Mouse (Mus musculus) megakaryocyte-erythroid progenitor cell, adult 5 weeks (primary cell): ENCODE measurements around the gene Wdr49. TPM values are rescaled to one million over a fixed set of nuclear protein-coding genes. Genes with fewer than 3 reads are reported as not detected.

Experiments
- polyA plus RNA-seq: library from polyadenylated mRNA; stranded (reverse); fragments of >175 nt; gene quantifications from 2 replicates; pipeline ENCODE4 v1.2.3, GENCODE M21; 2012

The Wdr49 gene
- polyA plus RNA-seq, result not detected in 2 replicates

DNA sequence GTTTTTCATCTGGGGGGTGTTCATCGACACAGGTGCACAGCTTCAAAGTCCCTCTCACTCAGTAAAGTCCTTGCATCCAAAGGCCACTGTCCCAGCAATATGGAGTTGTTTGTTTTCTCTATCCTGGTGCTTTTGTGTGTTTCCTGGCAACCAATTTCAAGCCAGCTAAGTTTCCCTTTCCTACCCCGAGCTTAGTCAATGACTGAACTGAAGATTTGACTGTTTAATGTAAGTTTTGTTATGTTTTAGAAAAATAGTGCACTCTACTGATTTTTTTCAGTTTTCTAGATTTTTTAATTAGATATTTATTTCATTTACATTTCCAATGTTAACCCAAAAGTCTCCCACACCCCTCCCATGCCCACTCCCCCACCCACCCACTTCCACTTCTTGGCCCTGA, at the start of gene Wdr49:
Gene Wdr49, minus strand, starts transcription at position 101 of the 400 bp plus-strand sequence.

DNA sequence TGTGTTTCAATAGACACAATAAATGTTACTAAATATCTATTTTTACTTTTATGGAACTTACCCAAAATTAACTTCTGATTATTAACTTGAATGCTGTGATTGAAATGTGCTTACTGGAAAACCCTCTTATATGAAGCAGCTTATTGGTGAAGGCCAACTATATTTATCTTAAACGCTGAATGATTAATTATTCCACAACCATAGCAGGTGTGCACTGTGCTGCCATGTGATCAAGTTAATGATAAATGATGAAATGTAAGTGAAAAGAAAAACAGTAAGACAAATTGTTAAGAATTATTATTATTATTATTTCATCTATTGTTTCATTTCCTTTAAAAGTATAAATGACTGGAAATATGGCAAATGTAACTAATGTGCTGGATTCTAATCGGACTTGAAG, 212.0 kb downstream of the Wdr49 start, which contains the start of gene Serpini2:
Gene Serpini2, minus strand, starts transcription at position 101 of the 400 bp plus-strand sequence.

Other genes starting within 250 kb of the Wdr49 start
- gene Serpini2, start 212.1 kb downstream of the Wdr49 start, polyA plus RNA-seq, result not detected in 2 replicates
- gene Pdcd10, start 74.7 kb upstream of the Wdr49 start, polyA plus RNA-seq, result 2.4 and 4.1 TPM in 2 replicates
- gene Serpini1, start 75.4 kb upstream of the Wdr49 start, polyA plus RNA-seq, result 0.04 and 0.07 TPM in 2 replicates